Mouse (Mus musculus) midbrain, embryonic 13.5 days (tissue): ENCODE measurements around the gene Mlkl. TPM values are rescaled to one million over a fixed set of nuclear protein-coding genes. Genes with fewer than 3 reads are reported as not detected.
"Not testable (repeated sequence)": the region's sequence is repeated elsewhere in the genome, so short reads cannot be mapped to it uniquely, and the experiment has no call there.

Experiments used
- ATAC-seq: fragments of 200-750 bp; cut with Nextera tagmentation; 2 replicates; pipeline ENCODE4 v1.8.0; 2017; ENCODE audit warnings: mild to moderate bottlenecking, moderate TSS enrichment, moderate library complexity
- H3K27ac ChIP-seq: fragments of 300-500 bp; sonication (generic); 2 replicates; pipeline ENCODE4 v1.5.1; 2015; ENCODE audit warnings: inconsistent platforms, mild to moderate bottlenecking, moderate library complexity
- H3K27me3 ChIP-seq: fragments of 300-500 bp; sonication (generic); 2 replicates; pipeline ENCODE4 v1.6.1; 2015; ENCODE audit warnings: mild to moderate bottlenecking, inconsistent platforms
- H3K36me3 ChIP-seq: fragments of 300-500 bp; sonication (generic); 2 replicates; pipeline ENCODE4 v1.6.1; 2015; ENCODE audit warnings: mild to moderate bottlenecking, inconsistent platforms
- H3K4me1 ChIP-seq: fragments of 300-500 bp; sonication (generic); replicated peaks from 2 replicates; pipeline ENCODE4 v1.6.1; 2015; ENCODE audit warnings: inconsistent platforms
- H3K4me2 ChIP-seq: fragments of 300-500 bp; sonication (generic); replicated peaks from 2 replicates; pipeline ENCODE4 v1.6.1; 2015; ENCODE audit warnings: moderate library complexity, mild to moderate bottlenecking, inconsistent platforms
- H3K4me3 ChIP-seq: fragments of 300-500 bp; sonication (generic); replicated peaks from 2 replicates; pipeline ENCODE4 v1.5.1; 2015; ENCODE audit warnings: mild to moderate bottlenecking, inconsistent platforms
- H3K9ac ChIP-seq: fragments of 300-500 bp; sonication (generic); replicated peaks from 2 replicates; pipeline ENCODE4 v1.6.1; 2015; ENCODE audit warnings: mild to moderate bottlenecking, inconsistent platforms
- H3K9me3 ChIP-seq: fragments of 300-500 bp; sonication (generic); 2 replicates; pipeline ENCODE4 v1.6.1; 2016; ENCODE audit warnings: mild to moderate bottlenecking, inconsistent platforms
- WGBS: fragments of 180-500 bp; shearing (Covaris S2); methylation state at CpG from one replicate; pipeline ENCODE4 v1.1.7; 2015; 5-methylcytosine and 5-hydroxymethylcytosine counted together
- polyA plus RNA-seq: library from polyadenylated mRNA; unstranded; fragments of >200 nt; fragmentation: Nextera tagmentation; extraction: Ambion mirVana; gene quantifications from 2 replicates; pipeline ENCODE4 v1.2.1, GENCODE M21; 2015

The Mlkl gene
- polyA plus RNA-seq, 1 experiment from 2014 or later, result 0.38 TPM

GRCm38 (mm10) chr8:111310006-111310405 is 28.0 kb downstream of the Mlkl start:
- H3K27me3 ChIP-seq, H3K4me2 ChIP-seq, H3K9ac ChIP-seq, ATAC-seq, H3K27ac ChIP-seq, H3K36me3 ChIP-seq, H3K4me3 ChIP-seq, H3K9me3 ChIP-seq, H3K4me1 ChIP-seq: not testable (repeated sequence)
- 90% methylated on average over 15 of the region's 15 CpGs for WGBS

DNA sequence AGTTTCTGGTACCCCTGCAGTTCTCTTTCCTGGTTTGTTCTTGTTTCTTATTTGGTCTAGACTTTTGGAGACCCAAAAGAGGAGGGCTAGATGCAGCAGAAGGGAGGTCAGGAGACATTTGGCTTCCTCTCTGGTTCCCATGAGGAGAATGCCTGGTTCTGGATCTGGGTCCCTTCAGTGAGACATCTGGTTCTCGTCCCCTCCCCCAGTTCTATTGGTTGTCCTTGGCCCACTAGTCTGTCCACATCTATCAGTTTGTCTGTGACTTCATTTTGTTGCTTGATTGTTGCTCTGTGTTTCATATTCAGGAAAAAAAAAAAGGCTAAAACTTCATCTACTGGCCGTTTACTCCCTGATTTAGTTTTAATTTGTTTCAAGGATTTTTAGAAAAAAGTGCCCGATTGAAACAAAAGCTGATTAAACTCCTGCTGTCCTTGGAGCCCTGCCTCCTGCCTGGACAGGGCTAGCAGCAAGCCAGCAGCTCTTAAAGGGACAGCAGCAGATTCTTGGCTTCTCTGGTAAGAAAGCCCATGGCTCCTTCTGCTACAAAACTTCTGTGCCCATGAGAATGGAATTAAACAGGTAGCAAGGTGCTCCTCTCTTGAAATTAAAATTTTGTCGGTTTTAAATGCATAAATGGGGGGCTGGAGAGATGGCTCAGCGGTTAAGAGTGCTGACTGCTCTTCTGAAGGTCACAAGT is 32.8 kb downstream of the Mlkl start:
- no peak overlapping the region for H3K27ac ChIP-seq
- H3K9ac ChIP-seq, result no peak overlapping the region
- no peaks in the 10 kb centered on the region for H3K4me1 ChIP-seq
- 26% methylated on average over 5 of the region's 5 CpGs for WGBS
- no peak overlapping the region for H3K4me2 ChIP-seq
- no peaks in the 10 kb centered on the region for H3K36me3 ChIP-seq
- H3K27me3 ChIP-seq, result no peaks in the 10 kb centered on the region
- no peak for ATAC-seq
- no peaks in the 10 kb centered on the region for H3K9me3 ChIP-seq
- no peak overlapping the region for H3K4me3 ChIP-seq

- Histone ChIP-seq H3K4me1 (peaks cover 1% of the 10 kb centered on the region), H3K36me3 (no peaks in the 10 kb centered on the region), H3K27me3 (no peaks in the 10 kb centered on the region), H3K27ac (no peak overlapping the region), H3K4me3 (no peak overlapping the region), H3K9me3 (no peaks in the 10 kb centered on the region), H3K9ac (no peak overlapping the region), H3K4me2 (no peak overlapping the region)
- no peak for ATAC-seq
- WGBS, result 90% methylated on average over 3 of the region's 3 CpGs
These were observed 33.6 kb downstream of the Mlkl start for GRCm38 (mm10) chr8:111304359-111304758.

- H3K4me1 ChIP-seq, result peaks cover 11% of the 10 kb centered on the region
- not testable (repeated sequence) for H3K9ac ChIP-seq, H3K27me3 ChIP-seq, H3K36me3 ChIP-seq, H3K9me3 ChIP-seq, H3K27ac ChIP-seq, ATAC-seq, H3K4me2 ChIP-seq, H3K4me3 ChIP-seq
- WGBS, result 86% methylated on average over 5 of the region's 5 CpGs
These were observed 34.7 kb downstream of the Mlkl start for GRCm38 (mm10) chr8:111303076-111303803.

DNA sequence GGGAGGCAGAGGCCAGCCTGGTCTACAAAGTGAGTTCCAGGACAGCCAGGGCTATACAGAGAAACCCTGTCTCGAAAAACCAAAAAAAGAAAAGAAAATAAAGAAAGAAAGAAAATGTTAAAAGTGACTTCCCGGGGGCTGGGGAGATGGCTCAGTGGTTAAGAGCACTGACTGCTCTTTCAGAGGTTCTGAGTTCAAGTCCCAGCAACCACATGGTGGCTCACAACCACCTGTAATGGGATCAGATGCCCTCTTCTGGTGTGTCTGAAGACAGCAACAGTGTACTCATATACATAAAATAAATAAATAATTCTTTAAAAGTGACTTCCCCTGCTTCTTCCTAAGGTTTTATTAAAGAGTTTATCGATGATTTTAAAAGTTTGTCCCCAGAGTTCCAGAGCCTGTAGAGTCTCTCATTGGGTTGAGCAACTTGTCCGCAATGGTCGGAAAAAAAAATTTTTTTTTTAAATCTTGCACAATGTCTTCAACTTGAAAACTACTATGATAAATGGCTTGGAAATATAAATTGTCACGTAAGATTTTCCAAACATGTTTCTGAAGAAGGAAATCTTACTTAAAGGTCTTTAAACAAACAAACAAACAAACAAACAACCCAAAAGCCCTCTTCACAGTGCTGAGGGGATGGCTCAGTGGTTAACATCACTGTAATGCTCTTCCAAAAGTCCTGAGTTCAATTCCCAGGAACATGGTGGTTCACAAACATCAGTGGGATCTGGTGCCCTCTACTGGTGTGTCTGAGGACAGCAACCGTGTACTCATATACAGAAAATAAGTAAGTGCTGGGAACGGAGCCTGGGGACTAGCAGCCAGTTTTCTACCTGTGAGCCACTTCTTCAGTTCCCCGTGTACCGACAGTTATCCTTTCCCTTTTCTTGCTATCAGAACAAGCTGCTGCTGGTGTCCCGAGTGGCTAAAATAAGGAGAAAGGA is 37.1 kb downstream of the Mlkl start:
- Histone ChIP-seq H3K4me1 (peaks cover 16% of the 10 kb centered on the region), H3K9me3 (no peaks in the 10 kb centered on the region), H3K4me2 (peak overlapping the region; percentile 42), H3K27ac (no peak overlapping the region), H3K36me3 (peaks cover 10% of the 10 kb centered on the region), H3K27me3 (no peaks in the 10 kb centered on the region), H3K9ac (no peak overlapping the region), H3K4me3 (peak overlapping the region; percentile 28)
- WGBS, result 66% methylated on average over 11 of the region's 11 CpGs
- no peak for ATAC-seq

- peaks cover 16% of the 10 kb centered on the region for H3K4me1 ChIP-seq
- H3K4me2 ChIP-seq, result peak within 1 kb of the TSS; percentile 73
- under 1% methylated on average over 62 of the region's 67 CpGs for WGBS
- no peaks in the 10 kb centered on the region for H3K9me3 ChIP-seq
- peak within 1 kb of the TSS; percentile 96 for H3K4me3 ChIP-seq
- peak within 1 kb of the TSS; percentile 92 for H3K9ac ChIP-seq
- peaks cover 17% of the 10 kb centered on the region for H3K36me3 ChIP-seq
- peak within 1 kb of the TSS; percentile 81 for H3K27ac ChIP-seq
- no peaks in the 10 kb centered on the region for H3K27me3 ChIP-seq
- peak; percentile 99 for ATAC-seq
These were observed 38.0 kb downstream of the Mlkl start, which contains the start of gene Rfwd3 for GRCm38 (mm10) chr8:111299821-111300568. Rfwd3 (minus strand) TSS chr8:111300222.

DNA sequence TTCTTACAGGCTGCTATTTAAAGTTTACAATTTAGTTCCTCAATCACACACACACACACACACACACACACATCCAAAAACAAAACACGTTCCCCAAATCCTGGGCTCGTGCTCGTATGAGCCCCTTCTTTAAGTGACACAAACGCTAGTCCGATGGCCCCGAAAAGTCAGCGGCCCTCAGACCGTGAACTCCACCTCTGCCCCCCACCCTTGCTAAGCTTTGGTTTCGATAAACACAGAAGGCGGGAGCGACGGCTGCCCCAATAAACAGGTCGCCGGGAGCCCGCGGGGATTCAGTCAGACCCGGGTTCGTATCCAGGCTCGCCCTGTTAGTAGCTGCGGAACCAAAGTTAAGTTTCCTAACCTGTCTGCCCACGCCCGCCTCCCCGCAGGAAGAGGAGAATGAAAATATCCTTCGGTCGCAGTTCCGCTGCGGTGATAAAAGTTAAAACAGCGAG is 38.6 kb downstream of the Mlkl start:
- peak overlapping the region; percentile 73 for H3K4me2 ChIP-seq
- peak overlapping the region; percentile 92 for H3K9ac ChIP-seq
- H3K9me3 ChIP-seq, result no peaks in the 10 kb centered on the region
- peak overlapping the region; percentile 96 for H3K4me3 ChIP-seq
- no peak for ATAC-seq
- H3K36me3 ChIP-seq, result peaks cover 19% of the 10 kb centered on the region
- peak overlapping the region; percentile 81; the same call in 1 of the 2 replicates for H3K27ac ChIP-seq
- H3K4me1 ChIP-seq, result peaks cover 16% of the 10 kb centered on the region
- no peaks in the 10 kb centered on the region for H3K27me3 ChIP-seq
- under 1% methylated on average over 28 of the region's 28 CpGs for WGBS

DNA sequence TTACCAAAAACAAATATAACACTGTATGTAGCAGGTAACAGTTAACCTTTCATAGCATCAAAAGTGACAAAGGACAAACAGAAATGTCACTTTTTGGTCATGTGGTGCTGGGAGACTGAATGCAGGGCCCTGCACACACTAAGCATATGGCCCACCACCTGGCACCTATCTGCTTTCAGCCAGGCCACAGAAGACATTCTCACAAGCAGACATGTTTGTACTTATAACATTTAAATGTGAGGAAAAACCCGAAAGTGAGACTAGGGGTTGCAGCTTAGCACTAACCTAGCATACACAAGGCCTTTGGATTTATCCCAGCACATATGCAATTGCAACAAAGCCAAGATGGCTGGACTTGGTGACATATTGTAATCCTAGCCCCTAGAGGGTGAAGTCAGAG is 40.0 kb downstream of the Mlkl start:
- Histone ChIP-seq H3K9ac (no peak overlapping the region; the same call in 1 of the 2 replicates), H3K4me3 (0 out of 2 replicates have a peak overlapping the region, but pooled peaks have one; percentile 96), H3K27me3 (no peaks in the 10 kb centered on the region), H3K27ac (no peak overlapping the region), H3K9me3 (no peaks in the 10 kb centered on the region), H3K4me1 (peaks cover 16% of the 10 kb centered on the region), H3K4me2 (peak overlapping the region; percentile 25; the same call in 1 of the 2 replicates), H3K36me3 (peaks cover 33% of the 10 kb centered on the region)
- 86% methylated on average over 1 of the region's 1 CpGs for WGBS
- ATAC-seq, result no peak

GRCm38 (mm10) chr8:111291733-111292132 is 46.2 kb downstream of the Mlkl start:
- Histone ChIP-seq H3K27me3 (no peaks in the 10 kb centered on the region), H3K36me3 (peaks cover 83% of the 10 kb centered on the region), H3K4me1 (no peaks in the 10 kb centered on the region), H3K27ac (no peak overlapping the region), H3K9ac (no peak overlapping the region), H3K4me3 (no peak overlapping the region), H3K9me3 (no peaks in the 10 kb centered on the region), H3K4me2 (no peak overlapping the region)
- WGBS, result 96% methylated on average over 7 of the region's 7 CpGs
- no peak for ATAC-seq

DNA sequence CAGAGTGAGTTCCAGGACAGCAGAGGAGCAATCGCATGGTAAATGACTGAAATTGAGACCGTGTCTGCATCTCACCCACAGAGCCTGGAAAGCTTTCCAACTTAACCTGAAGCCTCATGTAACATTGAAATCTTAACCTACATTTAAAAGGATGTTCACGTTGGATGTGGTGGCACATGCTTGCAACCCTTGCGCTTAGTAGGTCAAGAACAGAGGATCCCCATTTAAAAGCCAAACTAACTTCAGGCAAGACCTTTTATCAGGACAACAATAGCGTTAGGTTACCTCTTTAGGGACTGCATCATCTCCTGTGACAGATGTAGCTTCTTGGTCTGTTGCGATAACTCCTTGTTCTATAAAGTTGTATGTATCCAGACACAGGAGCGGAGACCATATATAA is 47.4 kb downstream of the Mlkl start:
- ATAC-seq, result no peak
- no peak overlapping the region for H3K27ac ChIP-seq
- 97% methylated on average over 7 of the region's 7 CpGs for WGBS
- no peak overlapping the region for H3K4me2 ChIP-seq
- H3K9ac ChIP-seq, result no peak overlapping the region
- H3K27me3 ChIP-seq, result no peaks in the 10 kb centered on the region
- H3K4me1 ChIP-seq, result no peaks in the 10 kb centered on the region
- no peaks in the 10 kb centered on the region for H3K9me3 ChIP-seq
- H3K36me3 ChIP-seq, result peaks cover 86% of the 10 kb centered on the region
- no peak overlapping the region for H3K4me3 ChIP-seq

- H3K4me2 ChIP-seq, result no peak overlapping the region
- no peak overlapping the region for H3K27ac ChIP-seq
- ATAC-seq, result no peak
- no peaks in the 10 kb centered on the region for H3K27me3 ChIP-seq
- no peaks in the 10 kb centered on the region for H3K4me1 ChIP-seq
- no peak overlapping the region for H3K4me3 ChIP-seq
- no peak overlapping the region for H3K9ac ChIP-seq
- H3K9me3 ChIP-seq, result no peaks in the 10 kb centered on the region
- peaks cover 86% of the 10 kb centered on the region for H3K36me3 ChIP-seq
- WGBS, result 95% methylated on average over 4 of the region's 4 CpGs
These were observed 52.4 kb downstream of the Mlkl start for GRCm38 (mm10) chr8:111285603-111286002.
